Mouse (Mus musculus): ENCODE data around the gene H2-DMb2.

- TF ChIP-seq CTCF (IDR thresholded peaks at IDR 0.05; ENCODE audit: extremely low read depth, insufficient read depth, low read length) (no peak), POLR2A (IDR thresholded peaks at IDR 0.05; ENCODE audit: extremely low read depth, insufficient read depth, low read length) (no peak)
Observed at GRCm38 (mm10) chr17:34116736-34117370, 26.3 kb upstream of the H2-DMb2 start.

Measured in cortical plate, adult 2 months (tissue).